Mouse (Mus musculus) ES-E14 (cell line): Measurements from ENCODE around the gene Eps8l1.

ENCODE experiments used
- CHD2 ChIP-seq: IDR thresholded peaks from 2 replicates; pipeline ENCODE4 v1.6.1; 2014; ENCODE audit warnings: mild to moderate bottlenecking, low read depth, low read length, inconsistent platforms
- HCFC1 ChIP-seq: IDR thresholded peaks from 2 replicates; pipeline ENCODE4 v1.6.1; 2012; ENCODE audit warnings: low read length, inconsistent platforms, borderline replicate concordance; ENCODE audit not compliant: insufficient read depth
- ZC3H11A ChIP-seq: IDR thresholded peaks from 2 replicates; pipeline ENCODE4 v1.6.1; 2012; ENCODE audit warnings: low read depth, mild to moderate bottlenecking, inconsistent platforms, low read length, borderline replicate concordance
- ZNF384 ChIP-seq: IDR thresholded peaks from 2 replicates; pipeline ENCODE4 v1.6.1; 2012; ENCODE audit warnings: low read depth, low read length, inconsistent platforms

- no peak for TF ChIP-seq ZNF384
- no peak for TF ChIP-seq ZC3H11A
- no peak for TF ChIP-seq HCFC1
- TF ChIP-seq CHD2: no peak
Observed at GRCm38 (mm10) chr7:4499034-4499433, 38.6 kb downstream of the Eps8l1 start.
